Mouse (Mus musculus) T-cell, adult 2 months (primary cell): ENCODE measurements around the gene Gm4491.

Experiments
- DNase-seq: peaks from one replicate; pipeline ENCODE4 v3.0.0; 2022; ENCODE audit warnings: low spot score

Gene Gm4491

GRCm38 (mm10) chr14:57115823-57116544 lies at the start of gene Gm4491:
Gene Gm4491, minus strand, starts transcription at chr14:57115883.
- no peak for DNase-seq

GRCm38 (mm10) chr14:57161833-57162232 lies 46.1 kb upstream of the Gm4491 start:
- DNase-seq: no peak

- DNase-seq: no peak
These were observed 45.5 kb upstream of the Gm4491 start for GRCm38 (mm10) chr14:57161201-57161600.

- no peak for DNase-seq
These were observed 39.2 kb upstream of the Gm4491 start for GRCm38 (mm10) chr14:57154916-57155315.

GRCm38 (mm10) chr14:57145741-57146140 lies 30.1 kb upstream of the Gm4491 start:
- DNase-seq: no peak

GRCm38 (mm10) chr14:57135265-57135664 lies 19.6 kb upstream of the Gm4491 start:
- DNase-seq: no peak

GRCm38 (mm10) chr14:57133161-57133661 lies 17.5 kb upstream of the Gm4491 start, which contains the start of gene Gjb6:
Gene Gjb6, minus strand, starts transcription at chr14:57133611.
- DNase-seq: no peak

- DNase-seq: no peak
These were observed 11.7 kb upstream of the Gm4491 start for GRCm38 (mm10) chr14:57127383-57127782.

- DNase-seq: no peak
These were observed 6.6 kb upstream of the Gm4491 start for GRCm38 (mm10) chr14:57122295-57122694.

GRCm38 (mm10) chr14:57109194-57109593 lies 6.5 kb downstream of the Gm4491 start:
- no peak for DNase-seq

- no peak for DNase-seq
These were observed 7.8 kb downstream of the Gm4491 start for GRCm38 (mm10) chr14:57107916-57108315.

- DNase-seq: no peak
These were observed 8.6 kb downstream of the Gm4491 start for GRCm38 (mm10) chr14:57107091-57107490.

- no peak for DNase-seq
These were observed 10.0 kb downstream of the Gm4491 start for GRCm38 (mm10) chr14:57105721-57106120.

- DNase-seq: no peak
These were observed 10.6 kb downstream of the Gm4491 start for GRCm38 (mm10) chr14:57105111-57105510.

- DNase-seq: no peak
These were observed 11.3 kb downstream of the Gm4491 start, which contains the start of gene Gjb2 for GRCm38 (mm10) chr14:57104106-57105023. Gene Gjb2, minus strand, starts transcription at chr14:57104702.

- no peak for DNase-seq
These were observed 12.0 kb downstream of the Gm4491 start for GRCm38 (mm10) chr14:57103711-57104105.

- DNase-seq: no peak
These were observed 12.6 kb downstream of the Gm4491 start for GRCm38 (mm10) chr14:57103121-57103520.

GRCm38 (mm10) chr14:57101623-57102022 lies 14.1 kb downstream of the Gm4491 start:
- DNase-seq: no peak

GRCm38 (mm10) chr14:57095855-57096254 lies 19.8 kb downstream of the Gm4491 start:
- DNase-seq: no peak

GRCm38 (mm10) chr14:57093029-57093428 lies 22.7 kb downstream of the Gm4491 start:
- DNase-seq: no peak

GRCm38 (mm10) chr14:57090001-57090400 lies 25.7 kb downstream of the Gm4491 start:
- no peak for DNase-seq

GRCm38 (mm10) chr14:57089107-57089506 lies 26.6 kb downstream of the Gm4491 start:
- DNase-seq: no peak

GRCm38 (mm10) chr14:57084180-57084668 lies 31.5 kb downstream of the Gm4491 start:
- DNase-seq: no peak
